15 mouse cellular contexts compared by ENCODE assay signal in genomic region chr4:45121311-45121710, GRCm38 (mm10).
"Had no signal": no experiment of that assay in that cellular context is flagged by ENCODE, and none has a peak within 500 bp of the region (broad histone marks: within the 10 kb centered on the region; RNA-seq: fewer than 3 reads in every experiment).

No protein-coding gene starts in this region.

- H3K27me3 ChIP-seq: neural tube, embryonic 13.5 days; neural tube, embryonic 15.5 days; stomach, embryonic 15.5 days had no signal

- H3K4me3 ChIP-seq: neural tube, embryonic 13.5 days; neural tube, embryonic 15.5 days; stomach, embryonic 15.5 days had no signal

- H3K4me1 ChIP-seq: neural tube, embryonic 13.5 days; neural tube, embryonic 15.5 days; stomach, embryonic 15.5 days had no signal

- H3K9me3 ChIP-seq: neural tube, embryonic 13.5 days; neural tube, embryonic 15.5 days; stomach, embryonic 15.5 days had no signal

- H3K36me3 ChIP-seq: neural tube, embryonic 13.5 days; neural tube, embryonic 15.5 days; stomach, embryonic 15.5 days had no signal

- H3K27ac ChIP-seq: neural tube, embryonic 13.5 days; neural tube, embryonic 15.5 days; stomach, embryonic 15.5 days had no signal

- H3K4me2 ChIP-seq: neural tube, embryonic 13.5 days; neural tube, embryonic 15.5 days; stomach, embryonic 15.5 days had no signal

- DNase-seq: retina, postnatal 1 day; right cerebral cortex, adult 18-20 months; right cerebral cortex, postnatal 14 days; right cerebral cortex, postnatal 25 days; right cerebral cortex, postnatal 4 days; spleen, adult 18-20 months; thymus, adult 18-20 months; thymus, adult 2 months; thymus, postnatal 14 days; thymus, postnatal 25 days; thymus, postnatal 36 days; thymus, postnatal 4 days had no signal

- H3K9ac ChIP-seq: neural tube, embryonic 13.5 days; neural tube, embryonic 15.5 days; stomach, embryonic 15.5 days had no signal
